ENCODE assay signal across 15 mouse cellular contexts in the genomic region with DNA sequence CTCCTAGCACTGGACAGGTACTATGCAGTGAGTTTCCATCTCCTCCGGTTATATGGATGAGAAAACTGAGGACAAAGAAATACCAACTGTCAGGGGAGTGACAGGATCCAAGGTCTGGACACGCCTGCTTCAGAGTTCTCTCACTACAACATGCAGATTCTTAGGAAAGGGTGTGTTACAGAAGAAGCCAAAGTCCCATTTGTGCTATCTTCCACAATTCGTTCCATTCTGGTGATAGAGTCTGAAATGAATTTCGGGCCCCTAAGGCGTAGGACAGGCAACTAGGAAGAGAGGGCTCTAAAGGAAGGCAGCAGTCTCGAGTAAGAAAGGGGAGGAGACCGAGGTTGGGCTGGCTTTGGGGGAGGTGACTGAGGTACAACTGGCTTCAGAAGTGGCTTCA.
"Had no signal": no experiment of that assay in that cellular context is flagged by ENCODE, and none has a peak within 500 bp of the region (broad histone marks: within the 10 kb centered on the region; RNA-seq: fewer than 3 reads in every experiment).

No protein-coding gene starts in this region.

- DNase-seq: lung, adult 18-20 months; lung, embryonic 14.5 days; lung, postnatal 10 days; lung, postnatal 4 days; midbrain, embryonic 14.5 days; right cerebral cortex, postnatal 14 days; spleen, adult 18-20 months; thymus, adult 18-20 months; thymus, postnatal 14 days; thymus, postnatal 36 days had no signal

- H3K27ac ChIP-seq: midbrain, embryonic 10.5 days; midbrain, embryonic 12.5 days; neural tube, embryonic 12.5 days had no signal

- H3K9ac ChIP-seq: lung, embryonic 14.5 days; midbrain, embryonic 12.5 days; neural tube, embryonic 12.5 days had no signal

- H3K9me3 ChIP-seq: midbrain, embryonic 10.5 days; midbrain, embryonic 12.5 days; neural tube, embryonic 12.5 days had no signal

- ATAC-seq: midbrain, embryonic 16.5 days had no signal

- H3K36me3 ChIP-seq: midbrain, embryonic 10.5 days; midbrain, embryonic 12.5 days; neural tube, embryonic 12.5 days had no signal

- H3K4me2 ChIP-seq: lung, embryonic 14.5 days; midbrain, embryonic 12.5 days; neural tube, embryonic 12.5 days had no signal

- H3K4me3 ChIP-seq: midbrain, embryonic 10.5 days; midbrain, embryonic 12.5 days; myocyte; neural tube, embryonic 12.5 days had no signal

- H3K27me3 ChIP-seq: midbrain, embryonic 12.5 days; neural tube, embryonic 12.5 days had no signal
